Mouse (Mus musculus): ENCODE measurements at regions not wholly inside any gene's neighbourhood (a gene's known extent, or its start where the extent isn't known, plus 50 kb on each side); places are given as distances from the start of the nearest gene placed in this dataset.

DNA sequence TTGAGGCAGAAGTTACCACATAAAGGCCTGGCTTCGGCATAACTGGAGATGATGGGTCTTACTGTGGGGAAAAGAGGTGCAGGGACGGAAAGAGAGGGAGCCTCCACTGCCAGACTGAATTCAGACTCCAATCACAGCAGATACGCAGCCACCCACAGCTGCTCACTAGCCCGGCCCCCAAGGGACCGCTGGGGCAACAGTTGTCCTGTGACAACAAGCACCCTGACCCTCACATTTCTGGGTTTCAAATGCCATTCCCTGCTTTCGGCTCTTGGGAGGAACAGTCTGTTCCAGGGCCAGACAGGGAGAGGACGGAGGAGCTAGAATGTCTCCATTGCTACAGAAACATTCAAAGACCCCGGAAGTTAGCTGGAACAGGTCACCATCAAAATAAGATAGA, 75.0 kb upstream of the Errfi1 start:
- TF ChIP-seq CTCF (IDR thresholded peaks at IDR 0.05; ENCODE audit: low read depth): no peak
- no peak for ATAC-seq (ENCODE audit: insufficient read depth)
- Histone ChIP-seq H3K36me3 (ENCODE audit: insufficient read depth) (no peaks in the 10 kb centered on the region), H3K9me3 (ENCODE audit: low read depth, low read length) (peaks cover 7% of the 10 kb centered on the region; the same call in 1 of the 2 replicates), H3K4me2 (no peak overlapping the region), H3K9ac (no peak overlapping the region), H3K27me3 (ENCODE audit: insufficient read depth, low read length) (no peaks in the 10 kb centered on the region), H3K4me1 (ENCODE audit: insufficient read depth) (peaks cover 21% of the 10 kb centered on the region), H3K4me3 (ENCODE audit: low read depth, low read length) (no peak overlapping the region), H3K27ac (ENCODE audit: low read depth) (peak overlapping the region; percentile 66)
- no peak for DNase-seq
- 40% methylated on average over 8 of the region's 8 CpGs for WGBS

- no peak for ATAC-seq (ENCODE audit: insufficient read depth)
- Histone ChIP-seq H3K27ac (ENCODE audit: low read depth) (0 out of 2 replicates have a peak overlapping the region, but pooled peaks have one; percentile 1), H3K4me1 (ENCODE audit: insufficient read depth) (peaks cover 18% of the 10 kb centered on the region), H3K27me3 (ENCODE audit: insufficient read depth, low read length) (no peaks in the 10 kb centered on the region), H3K9me3 (ENCODE audit: low read depth, low read length) (peaks cover 11% of the 10 kb centered on the region; the same call in 1 of the 2 replicates), H3K9ac (no peak overlapping the region), H3K4me3 (ENCODE audit: low read depth, low read length) (no peak overlapping the region), H3K36me3 (ENCODE audit: insufficient read depth) (no peaks in the 10 kb centered on the region), H3K4me2 (no peak overlapping the region)
- TF ChIP-seq CTCF (IDR thresholded peaks at IDR 0.05; ENCODE audit: low read depth): no peak
- DNase-seq: peak; percentile 65
- WGBS: 58% methylated on average over 24 of the region's 24 CpGs
Measured at GRCm38 (mm10) chr4:150775695-150776521, 77.8 kb upstream of the Errfi1 start.

DNA sequence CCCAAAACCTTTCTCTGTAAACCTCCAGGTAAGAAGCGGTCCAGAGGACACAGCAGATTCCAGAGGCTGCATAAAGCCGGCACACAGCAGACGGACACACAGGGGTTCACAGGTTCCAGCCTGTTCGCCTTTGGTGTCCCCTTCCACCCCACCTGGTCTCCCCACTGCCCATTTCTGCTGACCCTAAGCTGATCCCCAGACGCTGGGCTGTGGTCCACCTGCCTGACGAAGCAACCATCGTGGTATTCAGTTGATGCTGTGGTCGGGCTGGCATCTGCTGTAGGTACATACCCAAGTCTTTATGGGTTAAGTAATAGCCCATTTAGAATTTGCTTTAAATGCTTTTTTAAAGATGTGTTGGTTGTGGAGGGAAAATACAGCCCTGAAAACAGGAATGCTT, 78.4 kb upstream of the Errfi1 start:
- Histone ChIP-seq H3K27ac (ENCODE audit: low read depth) (no peak overlapping the region), H3K4me3 (ENCODE audit: low read depth, low read length) (no peak overlapping the region), H3K9me3 (ENCODE audit: low read depth, low read length) (peaks cover 11% of the 10 kb centered on the region; the same call in 1 of the 2 replicates), H3K27me3 (ENCODE audit: insufficient read depth, low read length) (no peaks in the 10 kb centered on the region), H3K36me3 (ENCODE audit: insufficient read depth) (no peaks in the 10 kb centered on the region), H3K4me1 (ENCODE audit: insufficient read depth) (peaks cover 16% of the 10 kb centered on the region), H3K4me2 (no peak overlapping the region), H3K9ac (no peak overlapping the region)
- no peak for ATAC-seq (ENCODE audit: insufficient read depth)
- DNase-seq: no peak
- TF ChIP-seq CTCF (IDR thresholded peaks at IDR 0.05; ENCODE audit: low read depth): no peak
- WGBS: 90% methylated on average over 8 of the region's 8 CpGs

GRCm38 (mm10) chr4:150774289-150774914, 79.3 kb upstream of the Errfi1 start:
- peaks cover 11% of the 10 kb centered on the region; the same call in 1 of the 2 replicates for H3K9me3 ChIP-seq (ENCODE audit: low read depth, low read length)
- H3K27me3 ChIP-seq (ENCODE audit: insufficient read depth, low read length): no peaks in the 10 kb centered on the region
- H3K27ac ChIP-seq (ENCODE audit: low read depth): no peak overlapping the region
- no peak overlapping the region for H3K4me2 ChIP-seq
- no peak overlapping the region for H3K9ac ChIP-seq
- H3K36me3 ChIP-seq (ENCODE audit: insufficient read depth): no peaks in the 10 kb centered on the region
- peak; percentile 24; the same call in 1 of the 2 replicates for TF ChIP-seq CTCF (IDR thresholded peaks at IDR 0.05; ENCODE audit: low read depth)
- peaks cover 16% of the 10 kb centered on the region for H3K4me1 ChIP-seq (ENCODE audit: insufficient read depth)
- WGBS: 81% methylated on average over 7 of the region's 7 CpGs
- no peak for DNase-seq
- H3K4me3 ChIP-seq (ENCODE audit: low read depth, low read length): no peak overlapping the region
- ATAC-seq (ENCODE audit: insufficient read depth): no peak

DNA sequence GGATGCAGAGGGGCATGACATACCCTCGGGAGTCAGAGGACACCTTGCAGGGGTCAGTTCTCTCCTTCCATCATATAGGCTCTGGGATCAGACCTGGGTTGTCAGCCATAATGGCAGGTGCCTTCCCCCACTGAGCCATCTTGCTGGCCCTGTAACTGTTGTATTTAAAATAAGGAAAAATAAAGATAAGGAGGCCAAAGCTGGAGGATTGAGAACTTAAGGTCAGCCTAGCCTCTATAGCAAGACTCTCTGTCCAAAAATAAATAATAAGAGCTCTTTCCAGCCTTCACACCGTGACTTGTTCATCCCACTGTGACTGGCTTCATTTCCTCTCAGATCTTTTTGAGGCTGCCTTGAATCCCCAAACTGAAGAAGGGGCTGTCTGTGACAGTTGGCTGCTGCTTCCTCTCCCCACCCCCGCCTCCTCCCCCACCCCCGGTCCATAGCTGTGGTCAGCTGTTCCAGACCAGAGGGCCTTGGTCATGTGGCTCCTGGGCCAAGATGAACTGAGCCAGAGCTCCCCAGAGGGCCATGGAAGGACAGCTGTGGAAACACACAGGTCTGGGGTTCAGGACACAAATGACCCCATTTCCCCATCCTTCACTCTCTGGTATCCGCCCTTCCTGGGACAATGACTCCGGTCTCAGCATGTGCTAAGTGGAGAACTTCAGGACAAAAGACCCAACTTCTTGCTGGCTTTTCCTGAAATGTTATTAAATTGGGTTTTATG, 81.6 kb upstream of the Errfi1 start:
- Histone ChIP-seq H3K27ac (ENCODE audit: low read depth) (no peak overlapping the region), H3K4me1 (ENCODE audit: insufficient read depth) (peaks cover 13% of the 10 kb centered on the region; the same call in 1 of the 2 replicates), H3K9ac (no peak overlapping the region), H3K4me3 (ENCODE audit: low read depth, low read length) (no peak overlapping the region), H3K4me2 (no peak overlapping the region), H3K36me3 (ENCODE audit: insufficient read depth) (no peaks in the 10 kb centered on the region), H3K27me3 (ENCODE audit: insufficient read depth, low read length) (no peaks in the 10 kb centered on the region), H3K9me3 (ENCODE audit: low read depth, low read length) (peaks cover 11% of the 10 kb centered on the region; the same call in 1 of the 2 replicates)
- WGBS: 63% methylated on average over 6 of the region's 6 CpGs
- no peak for TF ChIP-seq CTCF (IDR thresholded peaks at IDR 0.05; ENCODE audit: low read depth)
- DNase-seq (no peak), ATAC-seq (ENCODE audit: insufficient read depth) (no peak)

DNA sequence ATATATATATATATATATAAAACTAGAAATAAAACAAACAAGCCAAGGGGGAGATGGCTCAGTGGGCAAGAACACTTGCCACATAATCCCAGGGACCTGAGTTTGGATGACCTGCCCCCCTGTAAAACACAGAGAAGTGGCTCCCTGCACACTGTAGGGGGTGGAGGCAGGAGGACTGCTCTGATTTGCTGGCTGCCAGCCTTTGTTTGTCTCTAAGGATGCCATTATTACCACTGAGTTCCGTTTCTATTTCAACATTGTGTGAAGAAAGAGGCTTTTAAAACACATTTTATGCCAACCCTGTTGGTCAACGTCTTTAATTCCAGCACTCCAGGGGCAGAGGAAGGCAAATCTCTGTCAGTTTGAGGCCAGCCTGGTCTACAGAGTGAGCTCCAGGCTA, 82.2 kb upstream of the Errfi1 start:
- H3K4me2 ChIP-seq: no peak overlapping the region
- H3K27me3 ChIP-seq (ENCODE audit: insufficient read depth, low read length): no peaks in the 10 kb centered on the region
- no peak for DNase-seq
- H3K4me3 ChIP-seq (ENCODE audit: low read depth, low read length): no peak overlapping the region
- ATAC-seq (ENCODE audit: insufficient read depth): no peak
- WGBS: 67% methylated on average over 2 of the region's 2 CpGs
- TF ChIP-seq CTCF (IDR thresholded peaks at IDR 0.05; ENCODE audit: low read depth): no peak
- no peaks in the 10 kb centered on the region for H3K36me3 ChIP-seq (ENCODE audit: insufficient read depth)
- peaks cover 11% of the 10 kb centered on the region; the same call in 1 of the 2 replicates for H3K9me3 ChIP-seq (ENCODE audit: low read depth, low read length)
- peaks cover 13% of the 10 kb centered on the region; the same call in 1 of the 2 replicates for H3K4me1 ChIP-seq (ENCODE audit: insufficient read depth)
- H3K9ac ChIP-seq: no peak overlapping the region
- H3K27ac ChIP-seq (ENCODE audit: low read depth): no peak overlapping the region

Measured in lung, embryonic 14.5 days (tissue).